Mouse (Mus musculus) large intestine, adult 2 months (tissue): ENCODE results near the gene Zgpat. TPM values are rescaled to one million over a fixed set of nuclear protein-coding genes. Genes with fewer than 3 reads are reported as not detected.

Source experiments
- DNase-seq: peaks from one replicate; pipeline ENCODE4 v3.0.0-alpha.2; 2012; ENCODE audit warnings: low read depth, low spot score
- WGBS: fragments of 180-500 bp; shearing (Covaris S2); methylation state at CpG from one replicate; pipeline ENCODE4 v1.1.7; 2018; 5-methylcytosine and 5-hydroxymethylcytosine counted together
- polyA plus RNA-seq: library from polyadenylated mRNA; depleted of rRNA; stranded (reverse); fragments of >200 nt; gene quantifications from 2 replicates; pipeline ENCODE4 v1.2.3, GENCODE M21; 2012; rRNA removed

Gene Zgpat
- polyA plus RNA-seq, 1 experiment: 16.7 TPM

DNA sequence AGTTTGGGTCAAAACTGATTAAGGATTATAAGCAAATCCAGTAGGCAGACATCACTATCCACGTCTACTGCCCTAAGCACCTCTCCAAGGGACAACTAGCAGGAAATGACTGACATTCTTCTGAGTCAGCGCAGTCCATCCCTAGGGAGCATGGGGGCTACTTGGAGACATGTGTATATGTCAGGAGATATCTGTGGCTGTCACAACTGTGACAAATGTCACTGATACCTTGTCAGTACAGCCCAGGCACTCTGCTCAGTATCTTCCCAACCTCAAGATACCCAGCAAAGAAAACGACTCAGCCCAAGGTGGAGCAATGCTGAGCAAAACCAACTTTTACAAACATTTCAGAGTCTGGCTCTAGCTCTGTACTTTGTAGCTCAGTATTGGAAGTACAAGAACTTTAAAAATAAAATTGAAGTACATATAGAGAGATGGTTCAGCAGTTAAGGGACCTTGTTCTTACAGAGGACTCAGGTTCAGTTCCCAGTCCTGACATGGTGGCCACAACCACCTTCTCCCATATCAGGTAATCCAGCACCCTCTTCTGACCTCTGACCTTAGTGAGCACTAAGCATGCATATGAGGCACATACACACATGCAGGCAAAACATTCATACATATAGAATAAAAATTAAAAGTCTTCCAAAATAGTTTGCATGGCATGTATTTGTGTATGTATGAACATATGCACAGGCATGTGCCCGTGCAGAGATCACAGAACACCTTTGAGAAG, 56.3 kb downstream of the Zgpat start:
- 74% methylated on average over 4 of the region's 4 CpGs for WGBS
- no peak for DNase-seq

DNA sequence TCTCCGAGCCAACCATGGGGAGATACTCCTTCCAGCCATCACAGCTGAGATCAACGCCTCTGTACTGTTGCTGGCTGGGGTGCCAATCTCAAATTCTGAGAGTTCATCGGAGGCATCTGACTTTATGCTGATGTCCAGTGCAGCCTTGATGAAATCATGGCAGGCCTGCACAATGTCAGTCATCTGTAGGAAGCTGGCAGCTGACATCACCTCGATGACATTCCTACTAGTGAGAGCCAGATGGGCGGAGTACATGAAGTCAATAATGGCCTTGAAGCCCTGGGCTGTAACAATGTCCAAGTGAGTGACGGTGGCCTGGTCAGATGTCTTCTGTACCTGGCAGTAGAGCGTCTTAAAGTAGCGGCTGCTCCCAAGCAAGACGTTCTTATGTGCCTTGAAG, 59.1 kb downstream of the Zgpat start:
- WGBS: 76% methylated on average over 9 of the region's 9 CpGs
- no peak for DNase-seq

Other genes starting within 250 kb of the Zgpat start
- 0.37 and 0.43 TPM in 2 replicates for gene Kcnq2, start 229.6 kb upstream of the Zgpat start, polyA plus RNA-seq
- gene Eef1a2, start 207.9 kb upstream of the Zgpat start, polyA plus RNA-seq: 3.4 and 3.9 TPM in 2 replicates
- gene Ppdpf, start 177.7 kb upstream of the Zgpat start, polyA plus RNA-seq: 168 and 172 TPM in 2 replicates
- 23.9 and 28.2 TPM in 2 replicates for gene Ptk6, start 162.1 kb upstream of the Zgpat start, polyA plus RNA-seq
- 0.87 and 1.3 TPM in 2 replicates for gene Srms, start 151.7 kb upstream of the Zgpat start, polyA plus RNA-seq
- 0.32 and 0.77 TPM in 2 replicates for gene Fndc11, start 144.9 kb upstream of the Zgpat start, polyA plus RNA-seq
- 24.7 and 67.9 TPM in 2 replicates for gene Helz2, start 122.9 kb upstream of the Zgpat start, polyA plus RNA-seq
- gene Gmeb2, start 76.9 kb upstream of the Zgpat start, polyA plus RNA-seq: 17.5 and 24.8 TPM in 2 replicates
- gene Stmn3, start 50.4 kb upstream of the Zgpat start, polyA plus RNA-seq: 2.8 and 4.3 TPM in 2 replicates
- 39.6 and 46.1 TPM in 2 replicates for gene Rtel1, start 45.2 kb upstream of the Zgpat start, polyA plus RNA-seq
- 29.3 and 29.6 TPM in 2 replicates for gene Arfrp1, start 476 bp downstream of the Zgpat start, polyA plus RNA-seq
- gene Lime1, start 15.2 kb downstream of the Zgpat start, polyA plus RNA-seq: 37.6 and 48.7 TPM in 2 replicates
- 1.6 and 1.7 TPM in 2 replicates for gene Zbtb46, start 94.5 kb downstream of the Zgpat start, polyA plus RNA-seq
- gene Abhd16b, start 128.3 kb downstream of the Zgpat start, polyA plus RNA-seq: 0.05 and 0.11 TPM in 2 replicates
- gene Tpd52l2, start 132.2 kb downstream of the Zgpat start, polyA plus RNA-seq: 26.8 and 28.8 TPM in 2 replicates
- 38.0 and 53.9 TPM in 2 replicates for gene Dnajc5, start 155.6 kb downstream of the Zgpat start, polyA plus RNA-seq
- gene Uckl1, start 220.0 kb downstream of the Zgpat start, polyA plus RNA-seq: 132 and 189 TPM in 2 replicates
- 12.2 and 16.0 TPM in 2 replicates for gene Prpf6, start 226.9 kb downstream of the Zgpat start, polyA plus RNA-seq
- 8.9 and 18.8 TPM in 2 replicates for gene Zfp512b, start 227.9 kb downstream of the Zgpat start, polyA plus RNA-seq
- 23.4 and 28.4 TPM in 2 replicates for gene Samd10, start 234.3 kb downstream of the Zgpat start, polyA plus RNA-seq